29 mouse cellular contexts compared by ENCODE assay signal in the genomic region with DNA sequence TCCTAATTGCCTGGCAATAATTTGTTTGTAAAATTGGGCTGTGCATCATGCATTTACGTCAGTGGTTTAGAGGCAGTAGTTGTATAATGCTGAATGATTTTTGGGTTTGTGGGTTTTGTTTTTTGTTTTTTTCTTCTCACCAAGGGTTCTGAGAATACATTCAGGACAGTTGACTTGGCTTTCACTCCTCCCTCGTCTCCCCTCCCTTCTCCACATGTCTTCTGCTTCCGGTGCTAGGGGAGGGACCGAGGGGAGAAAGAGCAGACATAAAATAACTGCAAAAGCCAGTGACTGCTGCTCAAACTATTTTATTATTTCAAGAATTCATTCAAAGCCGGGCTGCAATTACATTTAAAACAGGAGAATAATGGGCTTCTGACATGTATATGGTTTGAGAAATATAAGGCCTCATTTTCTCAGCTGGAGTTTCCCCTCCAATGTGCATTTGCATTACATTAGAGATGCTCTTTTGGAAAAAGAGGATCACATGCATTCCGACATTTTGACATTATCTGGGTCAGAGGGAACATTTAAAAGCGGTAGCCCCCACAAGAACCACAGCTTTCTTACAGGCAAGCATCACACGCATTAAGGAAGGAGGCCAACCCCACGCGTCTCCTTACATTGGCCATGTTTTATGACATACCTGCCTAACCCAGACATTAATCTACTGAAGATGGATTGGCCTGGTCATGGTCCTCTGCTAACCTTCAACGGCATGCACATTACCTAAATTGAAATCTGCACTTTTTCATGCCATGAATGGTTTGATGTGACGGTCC.
DNase-seq lines count a peak whose midpoint lies in the region; ATAC-seq lines count a peak whose summit lies in the region.
"Had no signal": no experiment of that assay in that cellular context is flagged by ENCODE, and none has a peak within 500 bp of the region (broad histone marks: within the 10 kb centered on the region; RNA-seq: fewer than 3 reads in every experiment).

No protein-coding gene starts in this region.

- DNase-seq in forebrain, embryonic 14.5 days (ENCODE audit: low spot score) = peak; percentile 31
- no peak for DNase-seq in forebrain, embryonic 11.5 days (ENCODE audit: low spot score)
- DNase-seq in R1 (ENCODE audit: low read depth, low spot score) = peak; percentile 9
- peak; percentile 3 for DNase-seq in brain, adult 2 months (ENCODE audit: low read depth, low spot score)
- DNase-seq in frontal cortex, postnatal 14 days (ENCODE audit: low spot score in 2 of 2) = no peak
- DNase-seq: adrenal gland, adult 2 months; adrenal gland, postnatal 36 days; B cell, adult 2 months; cerebellum, adult 8-10 months; cerebellum, postnatal 25 days; gastrocnemius, postnatal 25 days; heart, adult 18-20 months; heart, postnatal 36 days; kidney, adult 11 months; kidney, postnatal 36 days; liver, embryonic 13.5 days; lung, adult 18-20 months; thymus, postnatal 4 days had no signal

- no peak overlapping the region for H3K9ac ChIP-seq in forebrain, embryonic 14.5 days (ENCODE audit: low read length)
- no peak overlapping the region for H3K9ac ChIP-seq in forebrain, embryonic 11.5 days (ENCODE audit: low read length)
- no peak overlapping the region for H3K9ac ChIP-seq in neural tube, embryonic 12.5 days
- H3K9ac ChIP-seq: hindbrain, embryonic 12.5 days; kidney, embryonic 15.5 days; limb, embryonic 15.5 days; liver, embryonic 13.5 days had no signal

- no peaks in the 10 kb centered on the region for H3K9me3 ChIP-seq in forebrain, embryonic 14.5 days (replicated peaks; ENCODE audit: control insufficient read depth, low read length)
- H3K9me3 ChIP-seq in forebrain, embryonic 11.5 days (ENCODE audit: control insufficient read depth, low read length) = no peaks in the 10 kb centered on the region
- H3K9me3 ChIP-seq in neural tube, embryonic 12.5 days = no peaks in the 10 kb centered on the region
- H3K9me3 ChIP-seq: hindbrain, embryonic 12.5 days; kidney, embryonic 15.5 days; limb, embryonic 15.5 days; liver, embryonic 13.5 days had no signal

- no peaks in the 10 kb centered on the region for H3K27me3 ChIP-seq in forebrain, embryonic 14.5 days (replicated peaks; ENCODE audit: control insufficient read depth, insufficient read depth, low read length)
- H3K27me3 ChIP-seq in forebrain, embryonic 11.5 days (ENCODE audit: control insufficient read depth, insufficient read depth, low read length) = no peaks in the 10 kb centered on the region
- no peaks in the 10 kb centered on the region for H3K27me3 ChIP-seq in neural tube, embryonic 12.5 days (replicated peaks)
- H3K27me3 ChIP-seq: hindbrain, embryonic 12.5 days; kidney, embryonic 15.5 days; limb, embryonic 15.5 days; liver, embryonic 13.5 days had no signal

- 72% methylated on average over 12 of the region's 12 CpGs for WGBS in forebrain, embryonic 14.5 days
- WGBS in forebrain, embryonic 11.5 days = 81% methylated on average over 12 of the region's 12 CpGs
- WGBS in neural tube, embryonic 12.5 days = 16% methylated on average over 12 of the region's 12 CpGs

- no peaks in the 10 kb centered on the region for H3K4me1 ChIP-seq in forebrain, embryonic 14.5 days (ENCODE audit: control insufficient read depth, insufficient read depth, low read length)
- H3K4me1 ChIP-seq in forebrain, embryonic 11.5 days (replicated peaks; ENCODE audit: control insufficient read depth, insufficient read depth, low read length) = no peaks in the 10 kb centered on the region
- H3K4me1 ChIP-seq in neural tube, embryonic 12.5 days = peaks cover 11% of the 10 kb centered on the region
- H3K4me1 ChIP-seq: limb, embryonic 15.5 days; liver, embryonic 13.5 days had no signal

- no peak overlapping the region for H3K27ac ChIP-seq in forebrain, embryonic 14.5 days (ENCODE audit: low read depth, low read length)
- H3K27ac ChIP-seq in forebrain, embryonic 11.5 days (ENCODE audit: low read depth, low read length) = no peak overlapping the region
- no peak overlapping the region for H3K27ac ChIP-seq in neural tube, embryonic 12.5 days
- H3K27ac ChIP-seq: hindbrain, embryonic 12.5 days; kidney, embryonic 15.5 days; layer of hippocampus, adult 2 months; limb, embryonic 15.5 days; liver, embryonic 13.5 days had no signal

- H3K4me2 ChIP-seq in forebrain, embryonic 14.5 days (ENCODE audit: low read length) = no peak overlapping the region
- H3K4me2 ChIP-seq in forebrain, embryonic 11.5 days (ENCODE audit: low read depth, low read length, severe bottlenecking) = no peak overlapping the region
- peak overlapping the region; percentile 14; the same call in 1 of the 2 replicates for H3K4me2 ChIP-seq in neural tube, embryonic 12.5 days (replicated peaks)
- H3K4me2 ChIP-seq: heart, embryonic 11.5 days; hindbrain, embryonic 12.5 days; kidney, embryonic 15.5 days; limb, embryonic 15.5 days; liver, embryonic 13.5 days; midbrain, embryonic 11.5 days had no signal

- H3K4me3 ChIP-seq in forebrain, embryonic 14.5 days (ENCODE audit: low read depth, low read length) = no peak overlapping the region
- no peak overlapping the region for H3K4me3 ChIP-seq in forebrain, embryonic 11.5 days (ENCODE audit: low read depth, low read length)
- no peak overlapping the region for H3K4me3 ChIP-seq in neural tube, embryonic 12.5 days
- H3K4me3 ChIP-seq: hindbrain, embryonic 12.5 days; kidney, embryonic 15.5 days; layer of hippocampus, adult 2 months; limb, embryonic 15.5 days; liver, embryonic 13.5 days had no signal

- H3K36me3 ChIP-seq in forebrain, embryonic 14.5 days (ENCODE audit: control insufficient read depth, insufficient read depth, low read length) = no peaks in the 10 kb centered on the region
- H3K36me3 ChIP-seq in forebrain, embryonic 11.5 days (ENCODE audit: control insufficient read depth, insufficient read depth, low read length) = no peaks in the 10 kb centered on the region
- H3K36me3 ChIP-seq in neural tube, embryonic 12.5 days = no peaks in the 10 kb centered on the region
- H3K36me3 ChIP-seq: hindbrain, embryonic 12.5 days; kidney, embryonic 15.5 days; limb, embryonic 15.5 days; liver, embryonic 13.5 days had no signal

- ATAC-seq in forebrain, embryonic 14.5 days = no peak
- no peak for ATAC-seq in forebrain, embryonic 11.5 days (replicated peaks; ENCODE audit: low FRiP score)
- ATAC-seq in neural tube, embryonic 12.5 days (ENCODE audit: low FRiP score, low read depth) = peak; percentile 79
- no peak for ATAC-seq in granulocyte monocyte progenitor cell, adult 5-6 weeks (replicated peaks; ENCODE audit: poor library complexity, severe bottlenecking)
- ATAC-seq: activated CD4-positive, CD25-positive, alpha-beta regulatory T cell, adult 4 months; lung, postnatal 0 days; midbrain, embryonic 16.5 days had no signal

Comparison
In these comparisons a context has a peak if more than half of its experiments do, and no peak if none do; other contexts are left out.
1. DNase-seq: peak in forebrain, embryonic 14.5 days (single experiment), R1 (single experiment) and brain, adult 2 months (single experiment); none in forebrain, embryonic 11.5 days (single experiment) and frontal cortex, postnatal 14 days (0 of 2).